Mouse (Mus musculus): ENCODE data around the gene Gfer.

DNA sequence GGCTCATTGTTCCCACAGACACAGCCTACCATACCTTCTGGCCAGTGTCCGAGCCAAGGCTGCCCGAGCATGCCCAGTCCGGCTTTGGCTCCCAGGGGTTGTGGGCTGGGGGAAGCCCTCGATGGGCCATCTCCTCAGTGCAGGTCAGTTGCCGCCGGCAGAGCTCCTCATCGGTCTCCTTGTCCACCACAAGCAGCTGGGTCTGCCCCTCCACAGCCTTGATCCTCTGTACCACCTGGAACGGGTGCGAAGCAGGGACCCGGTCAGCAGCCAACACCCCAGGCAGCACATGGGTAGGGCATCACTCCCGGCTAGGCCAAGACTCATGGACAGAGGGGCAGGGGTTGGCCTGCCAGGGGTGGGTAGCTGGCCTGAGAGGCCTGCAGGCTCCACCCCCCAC, 48.5 kb downstream of the Gfer start:
- TF ChIP-seq CTCF (IDR thresholded peaks at IDR 0.05; ENCODE audit: low read depth) (no peak), EP300 (optimal IDR thresholded peaks at IDR 0.05) (no peak)

Measured in stomach, postnatal 0 days (tissue).